Mouse (Mus musculus) myocyte (in vitro differentiated cells): ENCODE data around the gene Eif1.

ENCODE experiments used
- CEBPB ChIP-seq: IDR thresholded peaks from 2 replicates; pipeline ENCODE4 v1.6.1; 2011; ENCODE audit warnings: mild to moderate bottlenecking, moderate library complexity; ENCODE audit not compliant: poor library complexity, insufficient read depth, severe bottlenecking
- E2F4 ChIP-seq: IDR thresholded peaks from one replicate; pipeline ENCODE4 v1.6.1; 2011; ENCODE audit warnings: mild to moderate bottlenecking, control low read depth, moderate library complexity; ENCODE audit not compliant: insufficient read depth
- MAX ChIP-seq: IDR thresholded peaks from one replicate; pipeline ENCODE4 v1.6.1; 2011; ENCODE audit warnings: low read depth, mild to moderate bottlenecking, control low read depth
- MYOD1 ChIP-seq, 3 experiments: IDR thresholded peaks; one replicate each; pipeline ENCODE4 v1.6.1; 2011; ENCODE audit warnings: control low read depth in 2 of 3, low read depth in 2 of 3, mild to moderate bottlenecking in 2 of 3, moderate library complexity in 1 of 3; ENCODE audit not compliant: insufficient read length in 2 of 3, control insufficient read depth in 1 of 3
- MYOG ChIP-seq, 3 experiments: IDR thresholded peaks; one replicate each; pipeline ENCODE4 v1.6.1; 2011; ENCODE audit warnings: control low read depth in 2 of 3, low read depth in 2 of 3, mild to moderate bottlenecking in 2 of 3; ENCODE audit not compliant: insufficient read length in 2 of 3, control insufficient read depth in 1 of 3, insufficient read depth in 1 of 3
- POLR2A ChIP-seq: IDR thresholded peaks from one replicate; pipeline ENCODE4 v1.6.1; 2011; ENCODE audit warnings: low read depth, mild to moderate bottlenecking, control low read depth, moderate library complexity; ENCODE audit not compliant: insufficient read length
- POLR2AphosphoS2 ChIP-seq: IDR thresholded peaks from one replicate; pipeline ENCODE4 v1.6.1; 2011; ENCODE audit warnings: low read depth, control low read depth; ENCODE audit not compliant: insufficient read length
- REST ChIP-seq: IDR thresholded peaks from one replicate; pipeline ENCODE4 v1.6.1; 2011; ENCODE audit warnings: mild to moderate bottlenecking, control low read depth, moderate library complexity; ENCODE audit not compliant: insufficient read depth, insufficient read length
- SRF ChIP-seq: IDR thresholded peaks from one replicate; pipeline ENCODE4 v1.6.1; 2011; ENCODE audit warnings: low read depth; ENCODE audit not compliant: control insufficient read depth, insufficient read length
- TCF12 ChIP-seq: IDR thresholded peaks from one replicate; pipeline ENCODE4 v1.6.1; 2011; ENCODE audit warnings: mild to moderate bottlenecking, control low read depth; ENCODE audit not compliant: poor library complexity, insufficient read depth, severe bottlenecking
- TCF3 ChIP-seq: IDR thresholded peaks from one replicate; pipeline ENCODE4 v1.6.1; 2011; ENCODE audit warnings: low read depth, control low read depth; ENCODE audit not compliant: insufficient read length
- USF1 ChIP-seq: IDR thresholded peaks from one replicate; pipeline ENCODE4 v1.6.1; 2011; ENCODE audit warnings: low read depth, mild to moderate bottlenecking, control low read depth, moderate library complexity

DNA sequence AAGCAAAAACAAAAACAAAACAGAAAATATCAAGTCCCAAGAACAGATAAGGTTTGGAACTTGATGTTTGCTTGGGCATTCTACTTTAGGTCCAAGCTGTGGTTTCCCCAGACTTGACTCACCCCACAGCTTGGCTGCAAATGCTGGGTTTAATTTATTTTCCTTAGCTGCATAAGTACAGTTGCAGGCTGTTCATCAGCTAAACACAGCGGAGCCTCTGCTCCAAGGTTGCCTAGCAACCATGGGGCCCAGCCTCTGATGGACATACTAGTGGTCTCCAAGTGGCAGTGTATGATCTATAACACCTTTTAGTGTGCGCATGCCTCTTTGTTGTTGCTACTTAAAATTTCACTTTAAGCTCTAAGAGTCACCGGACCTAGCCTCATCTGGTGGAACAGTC, 16.0 kb downstream of the Eif1 start:
- TF ChIP-seq POLR2AphosphoS2 (no peak), POLR2A (no peak), CEBPB (no peak), MAX (no peak), E2F4 (no peak), TCF12 (no peak), USF1 (no peak), MYOD1 (IDR thresholded peaks at IDR 0.05; ENCODE audit: control insufficient read depth in 1 of 3, insufficient read length in 2 of 3, low read depth in 2 of 3) (no peak), SRF (no peak), MYOG (IDR thresholded peaks at IDR 0.05; ENCODE audit: control insufficient read depth in 1 of 3, insufficient read depth in 1 of 3, insufficient read length in 2 of 3, low read depth in 2 of 3) (no peak), REST (no peak), TCF3 (no peak)
